ENCODE assay signal across 8 mouse cellular contexts in the genomic region with DNA sequence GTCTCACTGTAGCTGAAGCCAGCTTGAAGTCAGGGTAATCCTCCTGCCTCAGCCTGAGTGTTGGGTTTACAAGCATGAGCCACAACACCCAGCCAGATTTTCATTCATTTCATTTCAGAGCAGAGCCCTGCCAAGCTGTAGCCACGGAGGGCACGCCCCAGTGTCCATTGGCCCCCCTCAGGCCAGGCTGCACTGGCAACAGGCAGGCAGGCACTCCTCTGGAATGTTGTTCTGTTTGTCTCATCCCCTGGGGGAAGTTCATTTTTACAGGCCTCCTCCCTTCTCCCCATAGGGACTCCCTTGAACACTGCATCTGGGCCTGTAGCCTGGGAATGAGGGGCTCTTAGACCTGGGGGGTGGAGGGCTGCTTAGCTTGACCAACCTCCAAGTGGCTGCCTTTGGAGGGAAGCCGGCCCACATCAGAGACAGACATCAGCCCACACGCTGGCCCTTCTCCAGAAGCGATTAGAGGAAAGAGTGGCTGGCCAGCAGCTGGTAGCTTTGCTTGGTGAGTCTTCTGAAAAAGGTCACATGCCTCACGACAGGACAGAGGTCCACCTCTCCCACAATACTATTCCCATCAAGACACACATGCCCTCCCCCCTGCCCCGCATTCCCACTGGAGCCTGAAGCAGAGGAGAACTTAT. TPM values are rescaled to one million over a fixed set of nuclear protein-coding genes. Genes with fewer than 3 reads are reported as not detected.
DNase-seq lines count a peak whose midpoint lies in the region; ATAC-seq and TF ChIP-seq lines count a peak whose summit lies in the region.

No protein-coding gene starts in this region.

- H3K9ac ChIP-seq in intestine, postnatal 0 days (ENCODE audit: low read depth, low read length) = no peak overlapping the region
- H3K9ac ChIP-seq in liver, embryonic 15.5 days = no peak overlapping the region

- H3K27ac ChIP-seq in intestine, postnatal 0 days (ENCODE audit: low read depth, low read length) = peak overlapping the region; percentile 29; the same call in 1 of the 2 replicates
- peak overlapping the region; percentile 51 for H3K27ac ChIP-seq in liver, embryonic 15.5 days (replicated peaks)
- no peak overlapping the region for H3K27ac ChIP-seq in thymus, adult 2 months (ENCODE audit: control insufficient read depth, insufficient read depth, low read length)

- TF ChIP-seq CTCF in intestine, postnatal 0 days (IDR thresholded peaks at IDR 0.05; ENCODE audit: low read depth) = no peak
- no peak for TF ChIP-seq CTCF in thymus, adult 2 months (IDR thresholded peaks at IDR 0.05; ENCODE audit: borderline replicate concordance, control insufficient read depth, extremely low read depth, insufficient read depth, low read length, poor library complexity)

- no peaks in the 10 kb centered on the region; the same call in 1 of the 2 replicates for H3K36me3 ChIP-seq in intestine, postnatal 0 days (ENCODE audit: control insufficient read depth, insufficient read depth)
- H3K36me3 ChIP-seq in liver, embryonic 15.5 days (replicated peaks) = no peaks in the 10 kb centered on the region
- H3K36me3 ChIP-seq in thymus, adult 2 months (ENCODE audit: control insufficient read depth, insufficient read depth, low read length) = no peaks in the 10 kb centered on the region

- no peak overlapping the region for H3K4me2 ChIP-seq in intestine, postnatal 0 days (replicated peaks; ENCODE audit: low read depth)
- no peak overlapping the region for H3K4me2 ChIP-seq in liver, embryonic 15.5 days

- H3K27me3 ChIP-seq in intestine, postnatal 0 days (replicated peaks; ENCODE audit: control insufficient read depth, insufficient read depth, low read length) = no peaks in the 10 kb centered on the region
- H3K27me3 ChIP-seq in liver, embryonic 15.5 days = no peaks in the 10 kb centered on the region
- no peaks in the 10 kb centered on the region for H3K27me3 ChIP-seq in thymus, adult 2 months (ENCODE audit: control insufficient read depth, insufficient read depth, low read length)

- no peak for TF ChIP-seq POLR2A in thymus, adult 2 months (IDR thresholded peaks at IDR 0.05; ENCODE audit: control insufficient read depth, extremely low read depth, insufficient read depth, low read length, poor library complexity)

- peaks cover 39% of the 10 kb centered on the region for H3K4me1 ChIP-seq in intestine, postnatal 0 days (replicated peaks; ENCODE audit: control insufficient read depth, insufficient read depth, low read length)
- peaks cover 75% of the 10 kb centered on the region for H3K4me1 ChIP-seq in liver, embryonic 15.5 days (replicated peaks)
- peaks cover 19% of the 10 kb centered on the region for H3K4me1 ChIP-seq in thymus, adult 2 months (replicated peaks; ENCODE audit: control insufficient read depth, insufficient read depth, low read length)

- no peak overlapping the region for H3K4me3 ChIP-seq in intestine, postnatal 0 days (ENCODE audit: low read depth, low read length)
- H3K4me3 ChIP-seq in liver, embryonic 15.5 days (replicated peaks) = no peak overlapping the region
- H3K4me3 ChIP-seq in thymus, adult 2 months (ENCODE audit: control insufficient read depth, insufficient read depth, low read length) = no peak overlapping the region

- H3K9me3 ChIP-seq in intestine, postnatal 0 days (ENCODE audit: control insufficient read depth) = no peaks in the 10 kb centered on the region
- no peaks in the 10 kb centered on the region for H3K9me3 ChIP-seq in liver, embryonic 15.5 days (replicated peaks)

- intact Hi-C loops in gastrocnemius, postnatal 36 days (cut with DNase I) = no loop called here

- DNase-seq in right cerebral cortex, adult 2 months (ENCODE audit: low spot score in 2 of 2) = peak; percentile 45 to 58
- DNase-seq in right cerebral cortex, postnatal 36 days (ENCODE audit: low spot score in 2 of 2) = no peak
- peak; percentile 55 to 64 for DNase-seq in gastrocnemius, postnatal 36 days
- DNase-seq in retina, postnatal 1 day = peak; percentile 80
- no peak for DNase-seq in thymus, adult 2 months

- 34% methylated on average over 7 of the region's 7 CpGs for WGBS in intestine, postnatal 0 days
- WGBS in liver, embryonic 15.5 days (ENCODE audit: insufficient replicate concordance) = 50% methylated on average over 7 of the region's 7 CpGs
- WGBS in thymus, adult 2 months = 79% methylated on average over 7 of the region's 7 CpGs

- no peak for ATAC-seq in intestine, postnatal 0 days
- no peak for ATAC-seq in liver, embryonic 15.5 days (ENCODE audit: insufficient read depth)
- no peak for ATAC-seq in megakaryocyte-erythroid progenitor cell, adult 5-6 weeks (replicated peaks; ENCODE audit: low FRiP score, low TSS enrichment, poor library complexity, severe bottlenecking)

RNA-seq across cellular contexts. Expression of a gene that starts 11.8 kb away (rescaled TPM):
- 10 to 100 TPM; 23.2 to 30.0 TPM for total RNA-seq in gastrocnemius, postnatal 36 days (2021)
- polyA plus RNA-seq in intestine, postnatal 0 days (2015; fragmentation: Nextera tagmentation; extraction: Ambion mirVana) = 32.7 and 34.1 TPM in 2 replicates
- 11.6 and 11.7 TPM in 2 replicates for polyA plus RNA-seq in liver, embryonic 15.5 days (2015; fragmentation: Nextera tagmentation; extraction: Ambion mirVana)
- total RNA-seq in megakaryocyte-erythroid progenitor cell, adult 5-6 weeks (2014; fragmentation: Nextera tagmentation) = 8.3 and 9.2 TPM in 2 replicates
- total RNA-seq in megakaryocyte-erythroid progenitor cell, adult 5-6 weeks (2017) = 1.8 and 5.0 TPM in 2 replicates
- polyA plus RNA-seq in thymus, adult 2 months (2012; rRNA removed) = 225 and 303 TPM in 2 replicates

RNA-seq across cellular contexts. Expression of a gene that starts 45.1 kb away (rescaled TPM):
- total RNA-seq in gastrocnemius, postnatal 36 days (2021) = 1 to 10 TPM; 3.4 to 4.0 TPM
- polyA plus RNA-seq in intestine, postnatal 0 days (2015; fragmentation: Nextera tagmentation; extraction: Ambion mirVana) = 6.6 and 8.8 TPM in 2 replicates
- polyA plus RNA-seq in liver, embryonic 15.5 days (2015; fragmentation: Nextera tagmentation; extraction: Ambion mirVana) = 2.1 and 2.6 TPM in 2 replicates
- 2.7 TPM in 1 of 2 replicates, not detected in the other for total RNA-seq in megakaryocyte-erythroid progenitor cell, adult 5-6 weeks (2014; fragmentation: Nextera tagmentation)
- total RNA-seq in megakaryocyte-erythroid progenitor cell, adult 5-6 weeks (2017) = 6.7 and 8.8 TPM in 2 replicates
- 7.4 and 8.1 TPM in 2 replicates for polyA plus RNA-seq in thymus, adult 2 months (2012; rRNA removed)

Comparison
In these comparisons a context has a peak if more than half of its experiments do, and no peak if none do; other contexts are left out.
1. DNase-seq: peak in right cerebral cortex, adult 2 months (2 of 2), gastrocnemius, postnatal 36 days (2 of 2) and retina, postnatal 1 day (single experiment); none in right cerebral cortex, postnatal 36 days (0 of 2) and thymus, adult 2 months (single experiment).